Mouse (Mus musculus): ENCODE measurements around the gene Sdk1.

GRCm38 (mm10) chr5:141591246-141591645 is 350.0 kb downstream of the Sdk1 start:
- no peak for TF ChIP-seq MAFK (IDR thresholded peaks at IDR 0.05; ENCODE audit: insufficient read depth, low read depth, low read length)
- no peak for TF ChIP-seq ZC3H11A (IDR thresholded peaks at IDR 0.05; ENCODE audit: borderline replicate concordance, low read depth, low read length)
- no peak for TF ChIP-seq HCFC1 (IDR thresholded peaks at IDR 0.05; ENCODE audit: borderline replicate concordance, insufficient read depth, low read length)
